Mouse (Mus musculus) neural tube, postnatal 0 days (tissue): ENCODE measurements around the gene Acaa1b. TPM values are rescaled to one million over a fixed set of nuclear protein-coding genes. Genes with fewer than 3 reads are reported as not detected.

ENCODE experiments used
- polyA plus RNA-seq: library from polyadenylated mRNA; unstranded; fragments of >200 nt; fragmentation: Nextera tagmentation; extraction: Ambion mirVana; gene quantifications from 2 replicates; pipeline ENCODE4 v1.2.1, GENCODE M21; 2015

Acaa1b gene
- 5.2 and 5.3 TPM in 2 replicates for polyA plus RNA-seq

GRCm38 (mm10) chr9:119156278-119157201 lies at the start of gene Acaa1b:
Acaa1b (minus strand) TSS chr9:119157093.

DNA sequence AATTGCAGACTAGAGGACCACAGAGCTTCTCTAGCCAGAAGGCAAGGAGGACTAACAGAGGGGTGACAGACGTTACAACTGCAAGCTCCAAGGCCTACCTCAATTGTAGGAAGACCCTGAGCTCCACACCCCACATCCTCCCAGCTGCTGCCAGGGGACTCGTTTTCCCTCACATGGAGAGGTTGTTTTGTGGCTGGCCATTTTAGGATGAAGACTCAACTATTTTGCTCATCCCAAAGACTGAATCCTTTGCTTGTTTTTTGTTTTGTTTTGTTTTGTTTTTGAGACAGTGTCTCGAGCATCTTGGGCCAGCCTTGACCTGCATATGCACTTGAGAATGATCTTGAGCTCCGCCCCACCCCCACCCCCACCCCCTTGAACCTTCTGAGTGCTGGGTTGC lies 2.0 kb upstream of the Acaa1b start, which contains the start of gene Gm47289:
TSS of gene Gm47289 (plus strand) at position 301 of the 400 bp plus-strand sequence.

GRCm38 (mm10) chr9:119101992-119102782 lies 54.7 kb downstream of the Acaa1b start, which contains the start of gene Dlec1:
Dlec1 (plus strand) TSS chr9:119102478.

Other genes starting within 250 kb of the Acaa1b start
- 8.8 and 9.1 TPM in 2 replicates for gene Ctdspl, start 230.6 kb downstream of the Acaa1b start, polyA plus RNA-seq
- gene Vill, start 104.3 kb downstream of the Acaa1b start, polyA plus RNA-seq, result 3.5 and 4.6 TPM in 2 replicates
- gene Plcd1, start 63.6 kb downstream of the Acaa1b start, polyA plus RNA-seq, result 10.2 and 14.7 TPM in 2 replicates
- 0.84 and 1.2 TPM in 2 replicates for gene Dlec1, start 54.6 kb downstream of the Acaa1b start, polyA plus RNA-seq
- not detected in 2 replicates for gene Gm47289, start 2.1 kb upstream of the Acaa1b start, polyA plus RNA-seq
- not detected in 2 replicates for gene Slc22a13, start 52.0 kb upstream of the Acaa1b start, polyA plus RNA-seq
- 11.4 and 13.6 TPM in 2 replicates for gene Oxsr1, start 165.3 kb upstream of the Acaa1b start, polyA plus RNA-seq
- gene Acaa1a, start 182.6 kb upstream of the Acaa1b start, polyA plus RNA-seq, result 86.4 and 96.2 TPM in 2 replicates
- gene Myd88, start 184.3 kb upstream of the Acaa1b start, polyA plus RNA-seq, result 6.7 and 7.3 TPM in 2 replicates
- 2.9 and 3.5 TPM in 2 replicates for gene Xylb, start 200.3 kb upstream of the Acaa1b start, polyA plus RNA-seq
- gene Slc22a14, start 208.5 kb upstream of the Acaa1b start, polyA plus RNA-seq, result 0.18 TPM in 1 of 2 replicates, not detected in the other
- gene Acvr2b, start 245.0 kb upstream of the Acaa1b start, polyA plus RNA-seq, result 27.3 and 30.3 TPM in 2 replicates